Comparison of ENCODE assay signal across 20 mouse cellular contexts in the genomic region with DNA sequence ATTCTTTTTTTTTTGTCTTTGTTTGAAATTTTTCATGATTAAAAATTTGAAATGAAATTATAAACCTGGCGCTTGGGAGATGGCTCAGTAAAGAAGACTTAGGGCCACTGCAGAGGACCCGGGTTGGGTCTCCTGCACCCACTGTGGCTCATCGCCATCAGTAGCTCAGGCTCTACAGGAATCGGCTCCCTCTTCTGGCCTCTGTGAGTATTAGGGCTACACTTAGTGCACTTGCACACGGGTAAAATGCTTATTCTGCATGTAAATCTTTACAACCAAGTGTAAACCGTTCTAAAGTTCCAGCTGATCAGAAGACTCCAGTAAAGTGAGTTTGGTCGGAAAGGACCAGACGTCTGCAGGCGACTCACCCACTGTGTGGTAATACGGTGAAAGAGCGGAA. TPM values are rescaled to one million over a fixed set of nuclear protein-coding genes. Genes with fewer than 3 reads are reported as not detected.
A peak's percentile ranks its signal among the peaks of the same experiment; 100 is the strongest.
DNase-seq lines count a peak whose midpoint lies in the region; ATAC-seq and TF ChIP-seq lines count a peak whose summit lies in the region.
"Had no signal": no experiment of that assay in that cellular context is flagged by ENCODE, and none has a peak within 500 bp of the region (broad histone marks: within the 10 kb centered on the region; RNA-seq: fewer than 3 reads in every experiment).

No protein-coding gene starts in this region.

- no peak overlapping the region for H3K4me2 ChIP-seq in heart, embryonic 12.5 days
- H3K4me2 ChIP-seq in liver, embryonic 14.5 days (ENCODE audit: low read depth), result no peak overlapping the region
- H3K4me2 ChIP-seq in liver, embryonic 12.5 days, result no peak overlapping the region
- no peak overlapping the region for H3K4me2 ChIP-seq in kidney, embryonic 15.5 days
- H3K4me2 ChIP-seq: neural tube, embryonic 13.5 days; stomach, embryonic 15.5 days had no signal

- no peak for ATAC-seq in heart, embryonic 12.5 days (ENCODE audit: insufficient number of reproducible peaks, low FRiP score)
- no peak for ATAC-seq in liver, embryonic 14.5 days (ENCODE audit: insufficient read depth)
- no peak for ATAC-seq in liver, embryonic 12.5 days
- ATAC-seq in kidney, embryonic 15.5 days (replicated peaks; ENCODE audit: low FRiP score), result no peak
- ATAC-seq: forebrain, embryonic 16.5 days had no signal

- in situ Hi-C loops in ES-E14 (cut with MboI; ENCODE audit: low sequenced_read_pairs in 2 of 2, unreplicated experiment in 2 of 2), result no loop called here

- 89% methylated on average over 11 of the region's 11 CpGs for WGBS in heart, embryonic 12.5 days
- 77% methylated on average over 11 of the region's 11 CpGs for WGBS in liver, embryonic 14.5 days (ENCODE audit: insufficient replicate concordance)
- WGBS in liver, embryonic 12.5 days (ENCODE audit: insufficient replicate concordance), result 86% methylated on average over 11 of the region's 11 CpGs
- WGBS in kidney, embryonic 15.5 days, result 93% methylated on average over 11 of the region's 11 CpGs

- H3K4me3 ChIP-seq in heart, embryonic 12.5 days, result no peak overlapping the region
- H3K4me3 ChIP-seq in liver, embryonic 14.5 days (ENCODE audit: insufficient read depth in 1 of 2, low read depth in 2 of 2, low read length in 2 of 2), result no peak overlapping the region
- no peak overlapping the region for H3K4me3 ChIP-seq in liver, embryonic 12.5 days
- no peak overlapping the region for H3K4me3 ChIP-seq in ES-E14 (ENCODE audit: insufficient read depth in 1 of 2, low read depth in 1 of 2, low read length in 2 of 2, poor library complexity in 1 of 2, severe bottlenecking in 1 of 2)
- no peak overlapping the region for H3K4me3 ChIP-seq in kidney, embryonic 15.5 days (replicated peaks)
- H3K4me3 ChIP-seq: heart, embryonic 10.5 days; neural tube, embryonic 13.5 days; stomach, embryonic 15.5 days had no signal

- no peak overlapping the region for H3K9ac ChIP-seq in heart, embryonic 12.5 days
- no peak overlapping the region for H3K9ac ChIP-seq in liver, embryonic 14.5 days (replicated peaks)
- H3K9ac ChIP-seq in liver, embryonic 12.5 days, result no peak overlapping the region
- no peak overlapping the region for H3K9ac ChIP-seq in ES-E14 (ENCODE audit: insufficient read depth, low read depth, low read length, poor library complexity, severe bottlenecking)
- H3K9ac ChIP-seq in kidney, embryonic 15.5 days, result no peak overlapping the region
- H3K9ac ChIP-seq: neural tube, embryonic 13.5 days; stomach, embryonic 15.5 days had no signal

- peak; percentile 86 for DNase-seq in heart, adult 11 months
- no peak for DNase-seq in liver, embryonic 14.5 days (ENCODE audit: low read depth in 3 of 3, low spot score in 3 of 3)
- DNase-seq in ES-E14 (ENCODE audit: low read depth, low spot score), result no peak
- DNase-seq in splenic B cell, adult 2 months (ENCODE audit: low read depth, low spot score), result peak; percentile 10
- no peak for DNase-seq in ovary, postnatal 14 days (ENCODE audit: low spot score)
- DNase-seq: B cell, adult 2 months; cerebellum, adult 18-20 months; gastrocnemius, postnatal 10 days; heart, postnatal 36 days; kidney, postnatal 36 days; lung, adult 2 months; thymus, postnatal 25 days had no signal

- H3K4me1 ChIP-seq in heart, embryonic 12.5 days (replicated peaks), result no peaks in the 10 kb centered on the region
- no peaks in the 10 kb centered on the region for H3K4me1 ChIP-seq in liver, embryonic 14.5 days (replicated peaks; ENCODE audit: control insufficient read depth in 2 of 2, insufficient read depth in 2 of 2, low read length in 1 of 2)
- H3K4me1 ChIP-seq in liver, embryonic 12.5 days, result no peaks in the 10 kb centered on the region
- no peaks in the 10 kb centered on the region for H3K4me1 ChIP-seq in ES-E14 (ENCODE audit: control insufficient read depth in 2 of 2, insufficient read depth in 2 of 2, low read length in 2 of 2, poor library complexity in 1 of 2)
- no peaks in the 10 kb centered on the region for H3K4me1 ChIP-seq in kidney, embryonic 15.5 days
- H3K4me1 ChIP-seq: heart, embryonic 10.5 days; neural tube, embryonic 13.5 days; stomach, embryonic 15.5 days had no signal

- H3K36me3 ChIP-seq in heart, embryonic 12.5 days, result peaks cover 72% of the 10 kb centered on the region
- H3K36me3 ChIP-seq in liver, embryonic 14.5 days (replicated peaks; ENCODE audit: control insufficient read depth, insufficient read depth, low read depth), result peaks cover 4% of the 10 kb centered on the region; the same call in 1 of the 2 replicates
- peaks cover 57% of the 10 kb centered on the region for H3K36me3 ChIP-seq in liver, embryonic 12.5 days
- peaks cover 10% of the 10 kb centered on the region for H3K36me3 ChIP-seq in ES-E14 (ENCODE audit: control insufficient read depth, insufficient read depth, low read length, poor library complexity, severe bottlenecking)
- 0 out of 2 replicates have a peak, but pooled peaks cover 4% of the 10 kb centered on the region for H3K36me3 ChIP-seq in splenic B cell, adult 2 months (ENCODE audit: control insufficient read depth, insufficient read depth, low read length, poor library complexity, severe bottlenecking)
- peaks cover 64% of the 10 kb centered on the region for H3K36me3 ChIP-seq in kidney, embryonic 15.5 days

- peak; percentile 32; the same call in 1 of the 2 replicates for TF ChIP-seq CTCF in liver, embryonic 14.5 days (IDR thresholded peaks at IDR 0.05; ENCODE audit: low read depth)

- H3K27ac ChIP-seq in heart, embryonic 12.5 days (ENCODE audit: poor library complexity, severe bottlenecking), result no peak overlapping the region
- H3K27ac ChIP-seq in liver, embryonic 14.5 days, result no peak overlapping the region
- no peak overlapping the region for H3K27ac ChIP-seq in liver, embryonic 12.5 days
- H3K27ac ChIP-seq in ES-E14 (ENCODE audit: insufficient read depth, low read depth, low read length, poor library complexity, severe bottlenecking), result no peak overlapping the region
- no peak overlapping the region for H3K27ac ChIP-seq in kidney, embryonic 15.5 days
- H3K27ac ChIP-seq: heart, embryonic 10.5 days; neural tube, embryonic 13.5 days; stomach, embryonic 15.5 days had no signal

- no peaks in the 10 kb centered on the region for H3K9me3 ChIP-seq in heart, embryonic 12.5 days (replicated peaks)
- no peaks in the 10 kb centered on the region for H3K9me3 ChIP-seq in liver, embryonic 14.5 days (ENCODE audit: control insufficient read depth, low read length)
- H3K9me3 ChIP-seq in liver, embryonic 12.5 days (replicated peaks), result no peaks in the 10 kb centered on the region
- no peaks in the 10 kb centered on the region for H3K9me3 ChIP-seq in ES-E14 (ENCODE audit: control insufficient read depth, insufficient read depth, low read depth, low read length)
- H3K9me3 ChIP-seq in kidney, embryonic 15.5 days (replicated peaks), result no peaks in the 10 kb centered on the region
- H3K9me3 ChIP-seq: heart, embryonic 10.5 days; stomach, embryonic 15.5 days had no signal

- no peak for TF ChIP-seq EP300 in liver, embryonic 14.5 days (IDR thresholded peaks at IDR 0.05; ENCODE audit: low read depth)

- no peaks in the 10 kb centered on the region for H3K27me3 ChIP-seq in heart, embryonic 12.5 days (replicated peaks)
- no peaks in the 10 kb centered on the region for H3K27me3 ChIP-seq in liver, embryonic 14.5 days (ENCODE audit: control insufficient read depth, insufficient read depth, low read length)
- no peaks in the 10 kb centered on the region for H3K27me3 ChIP-seq in liver, embryonic 12.5 days (replicated peaks)
- H3K27me3 ChIP-seq in splenic B cell, adult 2 months (ENCODE audit: control insufficient read depth, insufficient read depth, low read length, poor library complexity, severe bottlenecking), result no peaks in the 10 kb centered on the region
- H3K27me3 ChIP-seq in kidney, embryonic 15.5 days, result no peaks in the 10 kb centered on the region
- H3K27me3 ChIP-seq: neural tube, embryonic 13.5 days; stomach, embryonic 15.5 days had no signal

TF ChIP-seq in ES-E14, 5 proteins besides CTCF, POLR2A, EP300 and RAD21:
- TF ChIP-seq ZC3H11A (IDR thresholded peaks at IDR 0.05; ENCODE audit: borderline replicate concordance, low read depth, low read length) (no peak), HCFC1 (IDR thresholded peaks at IDR 0.05; ENCODE audit: borderline replicate concordance, insufficient read depth, low read length) (no peak), MAFK (IDR thresholded peaks at IDR 0.05; ENCODE audit: insufficient read depth, low read depth, low read length) (0 out of 2 replicates have a peak, but pooled peaks have one; percentile 9)

RNA-seq across cellular contexts. Expression of a gene that starts 19.8 kb away (rescaled TPM):
- polyA plus RNA-seq in heart, embryonic 12.5 days (2016; fragmentation: Nextera tagmentation; extraction: Ambion mirVana), result 22.4 and 22.8 TPM in 2 replicates
- 2.1 and 3.2 TPM in 2 replicates for polyA plus RNA-seq in liver, embryonic 14.5 days (2012; rRNA removed)
- polyA plus RNA-seq in liver, embryonic 14.5 days (2014; fragmentation: Nextera tagmentation; extraction: Ambion mirVana), result 3.5 and 4.6 TPM in 2 replicates
- 7.9 and 8.4 TPM in 2 replicates for polyA plus RNA-seq in liver, embryonic 12.5 days (2016; fragmentation: Nextera tagmentation; extraction: Ambion mirVana)
- 13.7 and 17.8 TPM in 2 replicates for total RNA-seq in ES-E14 (2012; rRNA removed)
- polyA plus RNA-seq in kidney, embryonic 15.5 days (2015; fragmentation: Nextera tagmentation; extraction: Ambion mirVana), result 11.8 and 13.7 TPM in 2 replicates

RNA-seq across cellular contexts. Expression of a gene that starts 23.6 kb away (rescaled TPM):
- polyA plus RNA-seq in heart, embryonic 12.5 days (2016; fragmentation: Nextera tagmentation; extraction: Ambion mirVana), result 16.6 and 17.3 TPM in 2 replicates
- polyA plus RNA-seq in liver, embryonic 14.5 days (2012; rRNA removed), result 0.02 and 0.04 TPM in 2 replicates
- polyA plus RNA-seq in liver, embryonic 14.5 days (2014; fragmentation: Nextera tagmentation; extraction: Ambion mirVana), result not detected in 2 replicates
- 0.13 and 0.39 TPM in 2 replicates for polyA plus RNA-seq in liver, embryonic 12.5 days (2016; fragmentation: Nextera tagmentation; extraction: Ambion mirVana)
- total RNA-seq in ES-E14 (2012; rRNA removed), result 0.37 and 0.40 TPM in 2 replicates
- polyA plus RNA-seq in kidney, embryonic 15.5 days (2015; fragmentation: Nextera tagmentation; extraction: Ambion mirVana), result 2.5 and 3.7 TPM in 2 replicates
- total RNA-seq: megakaryocyte, adult 5-6 weeks had no signal
- polyA plus RNA-seq: forebrain, embryonic 16.5 days had no signal

RNA-seq across cellular contexts. Expression of a gene that starts 28.8 kb away (rescaled TPM):
- polyA plus RNA-seq in heart, embryonic 12.5 days (2016; fragmentation: Nextera tagmentation; extraction: Ambion mirVana), result 115 and 120 TPM in 2 replicates
- 5.5 and 10.0 TPM in 2 replicates for polyA plus RNA-seq in liver, embryonic 14.5 days (2012; rRNA removed)
- polyA plus RNA-seq in liver, embryonic 14.5 days (2014; fragmentation: Nextera tagmentation; extraction: Ambion mirVana), result 58.7 and 60.2 TPM in 2 replicates
- polyA plus RNA-seq in liver, embryonic 12.5 days (2016; fragmentation: Nextera tagmentation; extraction: Ambion mirVana), result 104 and 109 TPM in 2 replicates
- total RNA-seq in ES-E14 (2012; rRNA removed), result 24.7 and 32.2 TPM in 2 replicates
- 145 and 160 TPM in 2 replicates for polyA plus RNA-seq in kidney, embryonic 15.5 days (2015; fragmentation: Nextera tagmentation; extraction: Ambion mirVana)

RNA-seq across cellular contexts. Expression of a gene that starts 46.5 kb away (rescaled TPM):
- polyA plus RNA-seq in heart, embryonic 12.5 days (2016; fragmentation: Nextera tagmentation; extraction: Ambion mirVana), result 13.1 and 16.8 TPM in 2 replicates
- polyA plus RNA-seq in liver, embryonic 14.5 days (2012; rRNA removed), result 1.6 and 1.8 TPM in 2 replicates
- 3.2 and 3.4 TPM in 2 replicates for polyA plus RNA-seq in liver, embryonic 14.5 days (2014; fragmentation: Nextera tagmentation; extraction: Ambion mirVana)
- polyA plus RNA-seq in liver, embryonic 12.5 days (2016; fragmentation: Nextera tagmentation; extraction: Ambion mirVana), result 4.9 and 6.8 TPM in 2 replicates
- 7.8 and 8.3 TPM in 2 replicates for total RNA-seq in ES-E14 (2012; rRNA removed)
- 17.6 and 22.8 TPM in 2 replicates for polyA plus RNA-seq in kidney, embryonic 15.5 days (2015; fragmentation: Nextera tagmentation; extraction: Ambion mirVana)

Comparison
In these comparisons a context has a peak if more than half of its experiments do, and no peak if none do; other contexts are left out.
1. DNase-seq: peak in heart, adult 11 months (single experiment) and splenic B cell, adult 2 months (single experiment); none in liver, embryonic 14.5 days (0 of 3), ES-E14 (single experiment) and ovary, postnatal 14 days (single experiment).